Mouse (Mus musculus): ENCODE data around the gene Tal1.
A peak's percentile ranks its signal among the peaks of the same experiment; 100 is the strongest.

Gene Tal1

GRCm38 (mm10) chr4:115056371-115056920 lies at the start of gene Tal1:
Gene Tal1, plus strand, starts transcription at chr4:115056426.
- no peak for DNase-seq

- DNase-seq: no peak
Measured at GRCm38 (mm10) chr4:115014276-115014675, 42.0 kb upstream of the Tal1 start.

GRCm38 (mm10) chr4:115019997-115020396 lies 36.2 kb upstream of the Tal1 start:
- no peak for DNase-seq

- DNase-seq: no peak
Measured at GRCm38 (mm10) chr4:115035043-115035442, 21.2 kb upstream of the Tal1 start.

- DNase-seq: peak; percentile 53
Measured at GRCm38 (mm10) chr4:115038242-115038641, 18.0 kb upstream of the Tal1 start.

GRCm38 (mm10) chr4:115045621-115046020 lies 10.6 kb upstream of the Tal1 start:
- DNase-seq: no peak

GRCm38 (mm10) chr4:115047750-115048149 lies 8.5 kb upstream of the Tal1 start:
- DNase-seq: peak; percentile 80

GRCm38 (mm10) chr4:115048190-115048589 lies 8.0 kb upstream of the Tal1 start:
- DNase-seq: no peak

GRCm38 (mm10) chr4:115051245-115051644 lies 5.0 kb upstream of the Tal1 start:
- no peak for DNase-seq

GRCm38 (mm10) chr4:115052343-115053005 lies 3.8 kb upstream of the Tal1 start:
- peak; percentile 78 for DNase-seq

- DNase-seq: no peak
Measured at GRCm38 (mm10) chr4:115055044-115055443, 1.2 kb upstream of the Tal1 start.

- DNase-seq: no peak
Measured at GRCm38 (mm10) chr4:115055691-115056090, 535 bp upstream of the Tal1 start.

GRCm38 (mm10) chr4:115056921-115057673 lies 871 bp downstream of the Tal1 start:
- peak; percentile 68 for DNase-seq

- no peak for DNase-seq
Measured at GRCm38 (mm10) chr4:115057674-115058316, 1.6 kb downstream of the Tal1 start.

GRCm38 (mm10) chr4:115058317-115058761 lies 2.1 kb downstream of the Tal1 start:
- peak; percentile 44 for DNase-seq

- DNase-seq: no peak
Measured at GRCm38 (mm10) chr4:115058871-115059590, 2.8 kb downstream of the Tal1 start.

- DNase-seq: peak; percentile 49
Measured at GRCm38 (mm10) chr4:115059871-115060270, 3.6 kb downstream of the Tal1 start.

GRCm38 (mm10) chr4:115060753-115061152 lies 4.5 kb downstream of the Tal1 start:
- DNase-seq: no peak

GRCm38 (mm10) chr4:115062540-115062874 lies 6.3 kb downstream of the Tal1 start:
- DNase-seq: no peak

- DNase-seq: peak; percentile 26
Measured at GRCm38 (mm10) chr4:115062875-115063517, 6.8 kb downstream of the Tal1 start.

- DNase-seq: no peak
Measured at GRCm38 (mm10) chr4:115063518-115064239, 7.5 kb downstream of the Tal1 start.

GRCm38 (mm10) chr4:115071668-115072067 lies 15.4 kb downstream of the Tal1 start:
- no peak for DNase-seq

Data from lung, postnatal 14 days (tissue).